Mouse (Mus musculus): ENCODE measurements at regions not wholly inside any gene's neighbourhood (a gene's known extent, or its start where the extent isn't known, plus 50 kb on each side); places are given as distances from the start of the nearest gene placed in this dataset.

DNA sequence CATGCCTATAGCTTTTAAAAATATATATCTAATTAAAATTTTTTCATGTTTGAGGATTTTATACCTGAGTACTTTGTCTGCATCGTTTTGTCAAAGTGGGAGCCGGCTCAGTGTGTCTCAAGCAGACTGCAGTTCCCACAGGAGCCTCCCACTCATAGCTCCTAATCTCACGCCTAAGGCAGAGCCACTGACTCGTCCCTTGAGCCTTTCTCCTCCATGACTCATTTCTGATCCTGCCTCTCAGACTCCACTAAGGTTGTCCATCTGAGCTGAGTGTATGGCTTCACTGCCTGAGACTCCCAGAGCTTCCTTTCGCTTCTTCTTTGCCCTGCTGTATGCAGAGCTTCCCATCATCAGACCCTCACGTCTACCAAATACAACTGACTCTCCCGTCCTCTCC lies 98.8 kb downstream of the Efnb2 start:
- DNase-seq (ENCODE audit: extremely low spot score in 1 of 2, low spot score in 1 of 2), result no peak

DNA sequence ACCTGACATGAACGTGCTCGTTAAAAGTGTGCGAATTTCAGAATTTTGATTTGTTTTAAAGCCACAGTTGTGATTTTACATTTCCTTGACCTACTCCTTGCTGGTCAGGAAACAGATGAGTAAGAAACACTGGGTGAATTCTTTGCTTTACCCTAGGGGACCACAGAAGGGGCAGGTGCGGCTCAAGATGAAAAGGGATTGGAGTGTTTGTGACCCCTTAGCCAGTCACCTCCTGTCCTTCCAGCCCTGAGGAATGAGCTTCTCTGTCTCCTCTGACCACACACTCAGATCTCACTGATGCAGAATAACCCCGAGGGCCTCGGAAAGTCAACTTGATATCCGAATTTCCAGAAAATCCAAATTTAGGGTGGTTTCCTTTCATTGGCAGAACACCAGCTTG lies 103.0 kb downstream of the Efnb2 start:
- no peak for DNase-seq (ENCODE audit: extremely low spot score in 1 of 2, low spot score in 1 of 2)

DNA sequence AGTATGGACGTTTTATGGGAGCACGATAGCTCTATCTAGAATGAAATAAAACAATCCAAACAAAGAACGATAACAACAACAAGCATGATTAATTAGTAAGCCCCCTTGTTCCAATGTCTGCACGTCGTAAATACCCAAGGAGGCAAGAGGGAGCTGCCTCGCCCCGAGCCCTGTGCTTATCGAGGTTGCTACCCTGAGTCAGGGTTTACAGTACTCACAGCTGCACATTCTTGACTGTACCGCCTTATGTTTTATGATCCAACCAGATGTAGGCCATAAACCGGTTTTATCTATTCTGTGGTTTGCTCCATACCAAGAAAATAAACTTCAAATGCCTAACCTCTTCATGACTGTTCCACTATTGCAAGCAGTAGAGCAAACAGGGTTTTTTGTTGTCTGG lies 104.9 kb downstream of the Efnb2 start:
- DNase-seq (ENCODE audit: extremely low spot score in 1 of 2, low spot score in 1 of 2), result no peak

DNA sequence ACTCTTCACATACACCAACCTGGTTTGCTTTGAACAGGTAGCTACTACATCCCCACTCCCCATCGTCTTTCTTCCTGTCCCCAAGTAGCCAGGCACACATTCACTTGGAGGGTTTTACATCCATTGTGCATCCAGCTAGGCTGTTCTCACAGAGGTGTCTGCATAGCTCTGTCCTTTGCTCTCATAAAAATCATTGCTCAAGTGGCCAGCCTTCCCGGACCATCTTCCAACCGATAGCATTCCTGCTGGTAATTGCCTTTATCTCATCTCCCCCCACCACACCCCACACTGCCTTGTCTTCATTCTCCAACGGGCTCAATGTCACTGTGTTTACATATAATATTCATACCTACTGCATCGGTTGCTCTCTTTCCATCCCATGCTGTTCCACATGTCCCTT lies 106.4 kb downstream of the Efnb2 start:
- DNase-seq (ENCODE audit: extremely low spot score in 1 of 2, low spot score in 1 of 2), result no peak

DNA sequence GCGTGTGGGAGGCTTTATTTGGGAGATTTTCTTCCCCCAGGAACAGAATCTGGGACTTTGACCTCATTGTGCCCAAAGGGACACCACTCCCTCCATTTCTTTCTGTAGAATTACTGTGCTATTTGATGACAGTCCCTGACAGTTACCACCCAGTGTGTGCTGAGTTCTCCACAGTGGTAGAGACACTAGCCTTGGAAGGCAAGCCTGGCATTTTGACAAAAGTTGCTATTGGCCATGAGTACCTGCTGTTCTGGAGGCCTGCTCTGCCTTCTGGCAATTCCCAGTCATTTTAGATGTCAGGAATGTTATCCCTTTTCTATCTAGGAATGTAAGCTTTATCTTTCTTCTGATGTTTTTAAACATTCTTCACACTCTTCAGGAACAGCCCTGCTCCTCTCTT lies 108.3 kb downstream of the Efnb2 start:
- no peak for DNase-seq (ENCODE audit: extremely low spot score in 1 of 2, low spot score in 1 of 2)

DNA sequence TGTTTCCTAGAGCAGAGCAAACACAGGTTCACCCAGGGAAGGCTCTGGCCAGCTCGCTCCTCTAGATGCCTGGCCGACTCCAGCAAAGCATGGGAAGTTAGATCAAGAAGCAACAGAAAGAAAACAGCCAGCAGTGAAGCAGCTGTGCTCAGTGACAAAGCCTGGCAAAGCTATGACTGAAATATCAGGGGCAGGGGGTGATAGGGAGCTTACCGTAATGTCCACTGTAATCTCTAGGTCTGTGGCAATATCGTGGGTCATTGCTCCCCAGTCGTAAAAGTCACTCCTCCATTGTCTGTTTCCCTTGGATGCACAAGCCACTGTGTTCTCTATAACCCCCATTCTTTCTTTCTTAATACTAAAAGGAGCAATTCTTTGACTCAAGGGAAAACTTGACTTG lies 124.4 kb downstream of the Efnb2 start:
- no peak for DNase-seq (ENCODE audit: extremely low spot score in 1 of 2, low spot score in 1 of 2)

DNA sequence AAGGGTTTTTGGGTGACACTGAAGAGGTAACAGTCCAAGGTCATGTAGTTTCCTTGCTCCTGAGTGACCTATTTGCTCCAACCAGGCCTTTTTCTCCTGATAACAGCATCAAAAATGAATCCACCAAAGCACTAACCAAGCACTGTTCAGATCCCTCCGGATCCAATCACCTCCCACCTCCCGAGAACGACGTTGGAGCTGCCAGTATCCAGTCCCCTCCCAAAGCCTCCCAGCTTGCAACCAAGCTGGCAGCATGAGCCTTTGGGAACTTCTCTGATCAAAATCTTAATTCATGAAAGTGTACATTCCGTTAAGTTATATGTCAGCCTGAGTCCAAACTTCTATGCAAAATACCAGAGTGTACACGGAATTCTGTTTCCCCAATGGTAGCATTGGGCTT lies 126.3 kb downstream of the Efnb2 start:
- DNase-seq (ENCODE audit: extremely low spot score in 1 of 2, low spot score in 1 of 2), result no peak

DNA sequence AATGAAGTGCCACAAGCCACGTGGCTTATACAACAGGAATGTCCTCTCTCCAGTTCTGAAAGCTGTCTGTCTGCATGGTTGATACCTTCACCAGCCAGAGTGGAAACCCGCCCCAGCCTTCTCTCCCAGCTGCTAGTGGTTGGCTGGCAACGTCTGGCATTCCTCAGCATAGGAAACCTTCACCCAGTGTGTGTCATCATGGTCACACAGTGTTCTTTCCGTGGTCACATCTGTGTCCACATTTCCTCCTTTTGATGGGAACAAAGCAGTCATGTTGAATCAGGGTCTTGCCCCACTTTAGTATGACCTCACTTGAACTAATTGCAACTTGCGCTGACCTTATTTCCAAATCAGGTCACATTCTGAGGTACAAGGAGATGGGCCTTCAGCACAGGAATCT lies 128.1 kb downstream of the Efnb2 start:
- DNase-seq (ENCODE audit: extremely low spot score in 1 of 2, low spot score in 1 of 2), result no peak

DNA sequence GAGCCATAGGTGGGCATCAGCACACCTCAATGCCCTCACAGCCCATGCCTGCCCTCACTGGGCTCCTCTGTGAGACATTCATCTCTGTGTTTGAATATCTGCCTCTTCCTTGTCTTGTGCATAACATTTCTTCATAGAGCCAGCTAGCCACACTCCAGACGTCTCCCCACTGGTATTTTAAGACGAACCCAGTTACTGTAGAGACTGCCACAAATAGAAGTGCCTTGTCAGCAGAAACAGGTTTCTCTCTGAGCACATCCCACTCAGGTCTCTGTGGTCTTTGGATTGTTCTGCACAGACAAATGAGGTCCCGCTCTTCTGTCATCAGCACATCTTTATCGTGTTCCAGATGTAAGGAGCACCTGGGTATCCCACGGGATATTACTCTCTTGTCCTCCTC lies 130.5 kb downstream of the Efnb2 start:
- DNase-seq (ENCODE audit: extremely low spot score in 1 of 2, low spot score in 1 of 2), result no peak

DNA sequence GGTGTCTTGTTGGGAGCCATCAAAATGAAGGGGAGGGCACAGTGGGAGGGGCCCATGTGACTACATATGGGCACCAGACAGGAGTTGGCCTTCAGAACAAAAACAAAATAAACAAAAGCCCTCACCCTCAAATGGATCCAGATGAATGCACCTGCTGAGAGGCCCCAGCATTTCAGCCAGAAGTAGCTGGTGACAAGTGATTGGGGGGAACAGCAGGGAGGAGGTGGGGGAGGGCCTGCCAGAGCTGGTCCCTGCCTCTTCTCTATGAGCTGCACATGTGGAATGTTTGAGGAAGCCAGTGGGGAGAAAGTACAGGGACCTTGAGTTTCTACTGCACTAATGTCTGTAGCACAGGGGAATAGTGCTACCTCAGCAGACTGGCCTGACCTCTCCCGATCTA lies 139.5 kb downstream of the Efnb2 start:
- no peak for DNase-seq (ENCODE audit: extremely low spot score in 1 of 2, low spot score in 1 of 2)

DNA sequence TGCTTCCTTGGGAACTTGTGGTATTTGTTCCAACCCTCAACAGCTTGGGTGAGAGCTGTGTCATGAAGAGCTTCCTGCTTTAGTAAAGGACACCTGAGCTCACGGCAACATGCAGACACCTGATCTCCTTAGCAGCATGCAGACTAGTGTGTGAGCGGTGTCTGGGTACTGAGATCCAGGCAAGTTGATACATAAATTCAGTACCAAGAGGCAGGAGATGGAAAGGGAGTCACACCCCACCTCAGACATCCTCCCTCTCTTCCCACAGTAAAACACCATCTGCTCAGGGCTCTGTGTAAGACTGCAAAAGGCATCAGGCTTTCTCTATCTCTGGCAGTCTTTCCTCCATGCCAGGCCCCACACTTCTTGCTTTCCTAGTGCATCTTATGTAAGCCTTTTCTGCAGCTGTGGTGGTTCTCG lies 141.3 kb downstream of the Efnb2 start:
- peak in 1 of 2 experiments; percentile 7 for DNase-seq (ENCODE audit: extremely low spot score in 1 of 2, low spot score in 1 of 2)

DNA sequence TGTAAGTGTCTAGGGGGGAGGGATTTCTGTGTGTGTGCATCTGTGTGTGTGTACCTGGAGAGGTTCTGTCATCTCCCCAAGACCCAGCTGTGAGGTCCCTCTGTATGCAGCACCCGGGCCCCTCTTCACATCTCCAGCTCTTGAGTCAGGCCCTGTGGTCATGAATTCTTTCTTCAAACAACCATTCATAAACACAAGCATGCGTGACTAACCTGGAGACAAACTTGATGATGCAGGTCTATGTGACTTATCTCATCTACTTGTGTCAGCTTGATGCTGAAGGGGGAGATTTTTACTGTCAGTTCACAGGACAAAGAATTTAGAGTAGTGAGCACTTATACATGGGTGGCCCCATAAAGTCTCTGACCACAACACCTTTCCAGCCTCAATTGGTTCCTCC lies 143.4 kb downstream of the Efnb2 start:
- DNase-seq (ENCODE audit: extremely low spot score in 1 of 2, low spot score in 1 of 2), result no peak

DNA sequence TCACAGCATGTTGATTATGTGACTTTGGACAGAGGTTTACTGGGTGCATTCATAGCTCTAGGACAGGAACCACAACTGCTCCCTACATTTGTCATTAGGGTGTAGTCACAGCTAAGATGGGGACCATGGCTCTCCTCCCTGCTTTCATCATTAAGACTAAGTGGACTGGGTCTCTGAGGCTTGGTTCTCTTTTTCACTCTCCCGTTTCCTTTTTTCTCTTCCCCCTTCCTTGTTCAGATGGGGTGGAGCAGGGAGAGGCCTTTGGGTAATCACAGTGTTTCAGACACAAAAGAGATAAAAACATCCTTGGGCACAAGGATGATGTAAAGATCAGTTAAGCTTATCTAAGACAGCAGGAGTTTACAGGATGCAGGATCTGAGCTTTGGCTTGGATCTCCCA lies 144.8 kb downstream of the Efnb2 start:
- DNase-seq (ENCODE audit: extremely low spot score in 1 of 2, low spot score in 1 of 2), result no peak

DNA sequence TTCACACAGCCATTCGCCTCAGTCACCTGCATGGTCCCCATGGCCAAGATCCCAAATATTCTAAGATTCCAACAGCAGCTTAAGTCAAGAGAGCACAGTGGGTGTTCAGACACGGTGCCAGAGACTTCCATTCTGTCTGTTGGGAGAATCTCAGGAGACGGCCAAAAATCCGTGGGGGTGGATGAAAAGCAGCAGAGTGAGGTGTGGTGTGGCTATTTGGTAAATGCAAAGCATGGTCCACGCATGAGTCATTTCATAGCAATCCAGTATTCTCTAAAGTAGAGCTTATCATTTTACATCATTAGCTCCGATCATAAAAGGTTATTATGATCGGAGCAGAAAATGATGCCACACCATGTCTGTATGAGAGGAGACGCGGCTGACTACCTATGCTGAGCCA lies 161.1 kb downstream of the Efnb2 start:
- DNase-seq (ENCODE audit: extremely low spot score in 1 of 2, low spot score in 1 of 2), result no peak

DNA sequence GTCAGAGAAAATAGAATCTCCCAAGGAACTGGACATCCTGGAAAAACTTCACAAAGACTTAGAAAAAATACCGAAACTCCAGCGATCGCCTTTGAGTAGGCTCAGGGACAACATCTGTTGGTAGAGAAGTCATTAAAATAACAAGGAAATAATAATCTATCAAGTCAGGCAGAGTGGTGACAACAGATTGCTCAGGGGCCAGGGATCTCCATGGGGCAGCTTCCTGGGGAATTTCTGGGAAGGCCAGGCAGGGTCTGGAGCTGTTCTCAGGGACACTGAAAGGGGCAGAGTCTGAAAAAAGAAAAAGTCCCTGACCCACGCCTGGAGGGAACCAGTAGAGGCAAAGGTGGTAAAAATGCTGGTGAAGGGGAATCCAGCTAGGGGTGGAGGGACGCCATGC lies 162.3 kb downstream of the Efnb2 start:
- DNase-seq (ENCODE audit: extremely low spot score in 1 of 2, low spot score in 1 of 2), result no peak

DNA sequence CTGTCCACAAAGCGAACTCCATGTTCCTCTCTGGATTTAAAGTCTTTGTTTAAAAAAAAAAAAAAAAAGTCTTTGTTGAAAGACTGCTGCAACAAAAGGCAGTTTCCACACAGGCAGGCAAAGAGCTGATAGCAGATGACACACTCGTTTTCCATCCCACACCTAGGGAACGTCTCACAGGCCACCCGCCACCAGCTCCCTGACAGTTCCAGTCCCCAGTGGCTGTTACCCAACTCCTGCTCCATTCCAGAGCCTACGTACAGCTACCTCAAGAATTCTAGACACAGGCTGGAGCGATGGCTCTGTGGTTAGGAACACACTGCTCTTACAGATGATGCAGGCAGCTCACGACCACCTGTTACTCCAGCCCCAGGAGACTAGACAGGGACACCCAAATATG lies 165.6 kb downstream of the Efnb2 start:
- no peak for DNase-seq (ENCODE audit: extremely low spot score in 1 of 2, low spot score in 1 of 2)

DNA sequence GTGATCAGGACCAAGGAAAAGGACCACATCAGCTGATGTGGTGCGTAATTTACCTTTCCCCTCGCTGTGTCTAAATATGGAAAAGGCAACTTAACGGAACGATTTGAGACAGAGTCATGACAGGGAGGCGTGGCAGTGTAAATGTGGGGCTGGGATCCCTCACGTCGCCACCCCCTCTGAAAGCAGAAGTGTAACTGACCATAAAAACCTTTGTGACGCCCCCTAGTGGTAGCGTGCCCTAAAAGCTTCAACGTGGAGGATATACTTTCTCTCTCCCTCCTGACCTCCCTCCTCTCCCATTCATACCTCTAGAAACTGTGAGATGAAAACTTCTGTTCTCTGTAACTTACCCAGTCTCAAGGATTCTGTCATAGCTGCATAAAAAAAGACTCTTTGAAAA lies 166.8 kb downstream of the Efnb2 start:
- DNase-seq (ENCODE audit: extremely low spot score in 1 of 2, low spot score in 1 of 2), result no peak

DNA sequence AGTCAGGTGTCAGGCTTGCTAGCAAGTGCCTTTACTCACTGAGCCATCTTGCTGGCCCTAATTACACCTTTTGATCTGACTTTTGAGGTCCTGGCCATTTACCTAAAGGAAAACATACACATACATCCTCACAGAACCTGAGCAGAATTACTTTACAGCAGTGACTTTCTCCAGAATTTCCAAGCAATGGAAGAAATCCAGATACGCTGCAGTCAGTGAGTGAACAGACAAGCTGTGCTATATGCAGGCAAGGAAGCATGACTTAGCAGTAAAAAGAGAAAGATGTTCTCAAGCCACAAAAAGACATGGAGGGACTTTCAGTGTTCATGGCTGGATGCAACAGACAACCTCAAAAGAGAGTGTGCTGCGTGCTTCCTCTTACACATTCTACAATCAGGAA lies 169.1 kb downstream of the Efnb2 start:
- no peak for DNase-seq (ENCODE audit: extremely low spot score in 1 of 2, low spot score in 1 of 2)

DNA sequence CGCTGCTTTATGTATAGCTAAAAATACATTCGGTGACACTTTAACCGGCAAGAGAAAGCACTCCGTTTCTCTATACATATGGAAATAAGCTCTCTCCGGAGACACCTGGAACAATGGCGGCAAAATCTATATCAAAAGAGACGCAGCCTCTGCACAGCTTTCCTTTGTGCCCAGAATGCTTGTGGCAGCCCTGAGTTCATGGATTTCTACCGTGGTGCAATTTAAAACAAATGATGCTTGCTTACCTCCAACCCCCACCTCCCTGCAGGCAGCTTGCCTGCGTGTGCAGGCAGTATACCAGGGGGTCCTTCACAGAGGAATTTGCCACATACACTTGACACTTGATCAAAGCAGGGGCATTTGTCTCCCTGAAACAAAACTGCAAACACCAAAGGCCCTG lies 171.3 kb downstream of the Efnb2 start:
- no peak for DNase-seq (ENCODE audit: extremely low spot score in 1 of 2, low spot score in 1 of 2)

DNA sequence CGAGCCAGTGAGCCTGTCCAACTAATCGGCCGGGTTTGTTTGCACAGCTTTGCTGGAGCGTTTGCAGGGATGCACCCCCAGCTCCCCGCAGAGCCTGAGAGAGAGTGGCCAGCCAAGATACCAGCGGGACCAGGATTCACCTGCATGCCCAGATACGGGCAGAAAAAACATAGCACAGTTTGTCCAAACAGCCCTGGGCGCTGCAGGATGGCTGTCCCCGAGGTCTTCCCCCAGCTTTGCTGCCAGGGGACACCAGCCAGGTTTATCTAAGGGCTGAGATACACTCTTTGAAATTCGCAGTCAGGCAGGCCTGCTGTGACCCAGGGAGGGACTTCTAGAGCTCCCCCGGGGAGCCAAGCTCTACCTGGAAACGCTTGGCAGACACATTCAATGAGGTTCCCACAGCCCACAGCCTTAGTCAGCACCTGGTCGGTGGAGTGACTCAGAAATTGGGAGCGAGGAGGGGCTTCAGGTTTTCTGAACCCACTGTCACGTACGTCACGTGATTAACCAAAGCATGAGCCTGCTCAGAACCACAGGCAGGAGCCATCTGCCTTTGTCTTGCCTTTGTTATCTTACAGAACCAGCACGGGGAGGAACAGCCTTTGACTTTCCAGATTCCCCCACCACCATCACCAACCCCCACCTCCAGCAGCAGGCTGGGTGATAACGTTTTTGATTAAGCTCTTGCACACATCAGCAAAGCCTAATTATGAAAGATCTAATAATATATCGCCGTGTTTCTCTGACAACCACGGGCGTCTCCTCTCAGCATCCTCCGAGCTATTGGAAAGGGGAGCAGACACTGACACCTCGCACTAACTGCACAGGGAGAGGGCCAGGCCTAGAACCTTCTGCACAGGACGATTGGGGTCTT lies 172.1 kb downstream of the Efnb2 start:
- DNase-seq (ENCODE audit: extremely low spot score in 1 of 2, low spot score in 1 of 2), result peak in 1 of 2 experiments; percentile 18

DNA sequence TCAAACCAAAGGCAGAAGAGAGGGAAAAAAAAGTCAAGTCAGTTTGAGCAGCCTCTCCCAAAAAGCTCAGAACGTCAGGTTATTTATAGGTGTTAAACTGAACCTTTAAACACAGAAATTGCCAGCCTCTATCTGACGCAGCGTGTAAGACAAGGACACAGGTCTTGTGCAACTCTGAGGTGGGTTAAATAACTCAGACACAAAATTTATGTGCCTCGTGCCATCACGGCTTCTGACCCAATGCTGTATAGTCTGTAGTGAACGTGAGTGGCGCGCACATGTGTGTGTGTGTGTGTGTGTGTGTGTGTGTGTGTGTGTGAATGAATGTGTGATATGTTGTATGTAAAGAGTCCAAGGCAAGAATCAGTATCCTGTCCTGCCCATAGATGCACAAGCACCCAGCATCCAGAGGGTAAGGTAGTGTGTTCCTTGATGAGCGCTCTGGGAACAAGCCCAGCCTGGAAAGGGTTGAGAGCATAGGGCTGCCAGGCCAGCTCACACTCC lies 172.8 kb downstream of the Efnb2 start:
- DNase-seq (ENCODE audit: extremely low spot score in 1 of 2, low spot score in 1 of 2), result no peak

DNA sequence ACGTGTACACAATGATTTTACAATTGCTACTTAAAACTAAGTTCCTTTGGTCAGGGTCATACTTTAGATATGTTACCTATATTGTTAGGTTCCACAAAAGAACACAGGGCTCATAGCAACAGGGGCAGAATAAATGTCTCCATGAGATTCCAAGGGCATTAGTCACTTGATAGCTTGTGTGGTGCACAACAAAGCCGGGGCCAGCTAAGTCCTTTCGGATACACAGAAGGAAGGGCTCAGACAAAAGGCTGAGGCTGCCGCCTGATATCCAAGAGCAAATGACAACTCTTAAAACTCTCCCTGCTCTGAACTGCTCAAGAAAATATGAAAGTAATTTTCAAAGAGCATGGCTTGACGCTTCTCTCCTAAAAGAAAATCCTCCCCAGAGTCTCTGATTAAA lies 173.3 kb downstream of the Efnb2 start:
- no peak for DNase-seq (ENCODE audit: extremely low spot score in 1 of 2, low spot score in 1 of 2)
